Mouse (Mus musculus): ENCODE measurements around the gene Pih1d3. TPM values are rescaled to one million over a fixed set of nuclear protein-coding genes. Genes with fewer than 3 reads are reported as not detected.

Gene Pih1d3
- not detected for polyA plus RNA-seq (2014; fragmentation: Illumina TruSeq; extraction: RNeasy Lipid Tissue Mini Kit (QIAGEN cat#74804); ENCODE audit: low read depth, low replicate concordance)

DNA sequence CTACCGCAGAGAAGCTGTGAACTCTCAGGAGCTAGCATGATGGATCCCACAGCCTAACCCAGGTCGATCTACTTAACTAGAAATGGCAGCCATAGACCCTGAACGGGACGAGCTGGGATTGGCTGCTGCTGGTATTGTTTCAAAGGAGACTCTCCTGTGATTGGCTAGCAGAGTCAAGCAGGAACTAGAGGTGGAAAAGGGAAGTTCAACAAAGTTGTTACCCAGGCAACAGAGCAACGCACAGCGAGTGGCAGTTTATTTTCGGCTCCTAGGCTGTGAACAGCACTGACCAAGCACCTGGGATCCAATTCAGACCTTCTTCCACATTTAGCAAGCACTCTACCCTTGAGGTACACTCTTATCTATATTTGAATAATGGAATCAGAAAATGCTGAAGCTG is at the start of gene Pih1d3, which contains the start of gene 4931428L18Rik:
TSS of gene Pih1d3 (plus strand) at position 275 of the 400 bp plus-strand sequence.
TSS of gene 4931428L18Rik (minus strand) at position 121 of the 400 bp plus-strand sequence.

DNA sequence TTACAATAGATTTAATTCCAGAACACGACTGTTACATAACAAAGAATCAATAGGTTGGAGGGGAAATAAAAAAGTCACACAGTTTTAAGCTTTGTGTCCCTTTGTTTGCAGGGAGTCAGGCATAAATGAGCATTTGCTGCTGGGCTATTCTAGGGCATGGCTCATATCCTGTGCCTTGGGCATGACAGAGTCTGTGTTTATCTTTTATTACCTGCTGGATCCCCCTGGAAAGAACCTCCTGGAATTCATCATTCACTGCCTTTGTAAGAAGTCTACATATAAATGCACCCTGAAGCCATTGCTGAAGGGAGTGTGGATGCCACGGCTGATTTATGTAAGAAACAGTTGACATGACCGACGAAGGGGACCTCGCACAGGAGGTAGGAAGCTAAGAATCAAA is 46.5 kb upstream of the Pih1d3 start, which contains the start of gene Lgsn:
TSS of gene Lgsn (plus strand) at position 301 of the 400 bp plus-strand sequence.

Other genes starting within 250 kb of the Pih1d3 start
- gene AC153137.1, start 244.9 kb upstream of the Pih1d3 start, polyA plus RNA-seq (2014; fragmentation: Illumina TruSeq; extraction: RNeasy Lipid Tissue Mini Kit (QIAGEN cat#74804); ENCODE audit: low read depth, low replicate concordance), result not detected
- gene Lgsn, start 46.4 kb upstream of the Pih1d3 start, polyA plus RNA-seq (2014; fragmentation: Illumina TruSeq; extraction: RNeasy Lipid Tissue Mini Kit (QIAGEN cat#74804); ENCODE audit: low read depth, low replicate concordance), result not detected
- not detected for gene 4931428L18Rik, start 154 bp upstream of the Pih1d3 start, polyA plus RNA-seq (2014; fragmentation: Illumina TruSeq; extraction: RNeasy Lipid Tissue Mini Kit (QIAGEN cat#74804); ENCODE audit: low read depth, low replicate concordance)

Measured in adrenal gland, adult 10 weeks (tissue).